Mouse (Mus musculus) stomach, embryonic 15.5 days (tissue): ENCODE data around the gene Exo1. TPM values are rescaled to one million over a fixed set of nuclear protein-coding genes. Genes with fewer than 3 reads are reported as not detected.

ENCODE experiments used
- ATAC-seq: fragments of 200-750 bp; cut with Nextera tagmentation; 2 replicates; pipeline ENCODE4 v1.8.0; 2017; ENCODE audit warnings: low read depth, moderate number of reproducible peaks, moderate TSS enrichment; ENCODE audit not compliant: insufficient read depth, low FRiP score
- H3K27ac ChIP-seq: fragments of 300-500 bp; sonication (generic); 2 replicates; pipeline ENCODE4 v1.5.1; 2015; ENCODE audit warnings: mild to moderate bottlenecking, inconsistent platforms
- H3K27me3 ChIP-seq: fragments of 300-500 bp; sonication (generic); replicated peaks from 2 replicates; pipeline ENCODE4 v1.6.1; 2015; ENCODE audit warnings: inconsistent platforms
- H3K36me3 ChIP-seq: fragments of 300-500 bp; sonication (generic); 2 replicates; pipeline ENCODE4 v1.6.1; 2015; ENCODE audit warnings: inconsistent platforms
- H3K4me1 ChIP-seq: fragments of 300-500 bp; sonication (generic); 2 replicates; pipeline ENCODE4 v1.6.1; 2015; ENCODE audit warnings: inconsistent platforms
- H3K4me2 ChIP-seq: fragments of 300-500 bp; sonication (generic); 2 replicates; pipeline ENCODE4 v1.6.1; 2015; ENCODE audit warnings: mild to moderate bottlenecking, inconsistent platforms
- H3K4me3 ChIP-seq: fragments of 300-500 bp; sonication (generic); replicated peaks from 2 replicates; pipeline ENCODE4 v1.5.1; 2015; ENCODE audit warnings: inconsistent platforms
- H3K9ac ChIP-seq: fragments of 300-500 bp; sonication (generic); 2 replicates; pipeline ENCODE4 v1.6.1; 2015; ENCODE audit warnings: inconsistent platforms
- H3K9me3 ChIP-seq: fragments of 300-500 bp; sonication (generic); 2 replicates; pipeline ENCODE4 v1.6.1; 2016; ENCODE audit warnings: inconsistent platforms
- WGBS: fragments of 180-500 bp; shearing (Covaris S2); methylation state at CpG from one replicate; pipeline ENCODE4 v1.1.7; 2015; 5-methylcytosine and 5-hydroxymethylcytosine counted together
- polyA plus RNA-seq: library from polyadenylated mRNA; unstranded; fragments of >200 nt; fragmentation: Nextera tagmentation; extraction: Ambion mirVana; gene quantifications from 2 replicates; pipeline ENCODE4 v1.2.1, GENCODE M21; 2015

Exo1 gene
- polyA plus RNA-seq = 54.2 and 56.8 TPM in 2 replicates

GRCm38 (mm10) chr1:175880453-175881296 lies at the start of gene Exo1:
TSS of gene Exo1 (plus strand) at chr1:175880581.
- Histone ChIP-seq H3K4me1 (peaks cover 6% of the 10 kb centered on the region; the same call in 1 of the 2 replicates), H3K4me2 (peak within 1 kb of the TSS; percentile 83), H3K9me3 (no peaks in the 10 kb centered on the region), H3K4me3 (peak within 1 kb of the TSS; percentile 60), H3K27ac (peak within 1 kb of the TSS; percentile 92), H3K36me3 (peaks cover 7% of the 10 kb centered on the region), H3K9ac (peak within 1 kb of the TSS; percentile 29; the same call in 1 of the 2 replicates), H3K27me3 (no peaks in the 10 kb centered on the region)
- WGBS = under 1% methylated on average over 66 of the region's 66 CpGs
- peak; percentile 96 for ATAC-seq

- Histone ChIP-seq H3K9me3 (no peaks in the 10 kb centered on the region), H3K27me3 (no peaks in the 10 kb centered on the region), H3K9ac (no peak overlapping the region), H3K27ac (no peak overlapping the region), H3K4me2 (no peak overlapping the region), H3K4me1 (no peaks in the 10 kb centered on the region), H3K4me3 (no peak overlapping the region), H3K36me3 (no peaks in the 10 kb centered on the region)
- ATAC-seq = no peak
- 84% methylated on average over 1 of the region's 1 CpGs for WGBS
These were observed 24.9 kb upstream of the Exo1 start for GRCm38 (mm10) chr1:175855515-175855914.

- 59% methylated on average over 1 of the region's 1 CpGs for WGBS
- no peaks in the 10 kb centered on the region for H3K27me3 ChIP-seq
- no peak overlapping the region for H3K4me2 ChIP-seq
- no peaks in the 10 kb centered on the region for H3K36me3 ChIP-seq
- H3K9ac ChIP-seq = no peak overlapping the region
- no peak overlapping the region for H3K27ac ChIP-seq
- no peak for ATAC-seq
- H3K9me3 ChIP-seq = no peaks in the 10 kb centered on the region
- H3K4me3 ChIP-seq = no peak overlapping the region
- no peaks in the 10 kb centered on the region for H3K4me1 ChIP-seq
These were observed 13.3 kb upstream of the Exo1 start for GRCm38 (mm10) chr1:175867050-175867449.

- no peak overlapping the region for H3K27ac ChIP-seq
- no peak overlapping the region for H3K4me2 ChIP-seq
- ATAC-seq = no peak
- WGBS = 24% methylated on average over 5 of the region's 5 CpGs
- H3K9ac ChIP-seq = no peak overlapping the region
- no peaks in the 10 kb centered on the region for H3K9me3 ChIP-seq
- no peaks in the 10 kb centered on the region for H3K27me3 ChIP-seq
- H3K4me3 ChIP-seq = no peak overlapping the region
- H3K4me1 ChIP-seq = no peaks in the 10 kb centered on the region
- no peaks in the 10 kb centered on the region for H3K36me3 ChIP-seq
These were observed 12.8 kb upstream of the Exo1 start for GRCm38 (mm10) chr1:175867558-175867957.

- no peaks in the 10 kb centered on the region for H3K27me3 ChIP-seq
- no peaks in the 10 kb centered on the region for H3K4me1 ChIP-seq
- 83% methylated on average over 3 of the region's 3 CpGs for WGBS
- no peak overlapping the region for H3K27ac ChIP-seq
- H3K4me3 ChIP-seq = no peak overlapping the region
- H3K9ac ChIP-seq = no peak overlapping the region
- no peak for ATAC-seq
- no peaks in the 10 kb centered on the region for H3K9me3 ChIP-seq
- no peak overlapping the region for H3K4me2 ChIP-seq
- H3K36me3 ChIP-seq = no peaks in the 10 kb centered on the region
These were observed 9.7 kb upstream of the Exo1 start for GRCm38 (mm10) chr1:175870716-175871115.

DNA sequence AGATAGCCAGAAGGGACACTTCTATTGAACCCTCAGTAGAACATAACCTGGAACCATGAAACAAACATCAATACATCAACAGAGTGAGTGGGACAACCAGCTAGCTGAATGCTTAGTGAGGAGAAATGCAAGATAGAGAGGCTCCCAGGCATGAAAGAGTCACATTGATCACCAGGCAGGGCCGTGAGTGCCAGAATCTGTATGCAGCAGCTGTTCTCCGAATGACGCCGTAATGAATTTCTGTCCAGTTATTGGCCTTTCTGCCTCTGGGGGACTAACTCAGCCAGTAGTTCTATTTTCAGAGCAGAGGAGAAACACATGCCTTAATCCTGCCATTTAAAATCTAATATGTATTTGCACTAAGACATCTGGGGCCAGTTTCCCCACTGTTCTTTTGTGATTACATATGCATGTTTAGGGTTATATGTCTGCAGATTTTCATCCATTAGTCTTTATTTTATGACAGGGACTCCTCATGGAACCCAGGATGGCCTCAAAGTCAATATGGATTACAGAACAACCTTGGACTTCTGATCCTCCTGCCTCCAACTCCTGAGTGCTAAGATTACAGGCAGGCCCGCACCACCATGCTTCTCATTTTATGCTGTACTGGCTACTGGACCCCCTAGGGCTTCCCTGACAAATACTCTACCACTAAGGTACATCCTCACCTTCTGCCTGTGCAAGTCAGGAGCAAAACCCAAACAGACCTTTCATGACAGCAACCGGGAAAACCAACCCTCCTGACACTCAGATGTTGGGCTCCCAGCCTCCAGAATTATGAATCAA lies 8.2 kb upstream of the Exo1 start:
- Histone ChIP-seq H3K27me3 (no peaks in the 10 kb centered on the region), H3K4me1 (no peaks in the 10 kb centered on the region), H3K4me3 (no peak overlapping the region), H3K27ac (no peak overlapping the region), H3K4me2 (no peak overlapping the region), H3K9me3 (no peaks in the 10 kb centered on the region), H3K36me3 (no peaks in the 10 kb centered on the region), H3K9ac (no peak overlapping the region)
- no peak for ATAC-seq
- WGBS = 56% methylated on average over 6 of the region's 6 CpGs

DNA sequence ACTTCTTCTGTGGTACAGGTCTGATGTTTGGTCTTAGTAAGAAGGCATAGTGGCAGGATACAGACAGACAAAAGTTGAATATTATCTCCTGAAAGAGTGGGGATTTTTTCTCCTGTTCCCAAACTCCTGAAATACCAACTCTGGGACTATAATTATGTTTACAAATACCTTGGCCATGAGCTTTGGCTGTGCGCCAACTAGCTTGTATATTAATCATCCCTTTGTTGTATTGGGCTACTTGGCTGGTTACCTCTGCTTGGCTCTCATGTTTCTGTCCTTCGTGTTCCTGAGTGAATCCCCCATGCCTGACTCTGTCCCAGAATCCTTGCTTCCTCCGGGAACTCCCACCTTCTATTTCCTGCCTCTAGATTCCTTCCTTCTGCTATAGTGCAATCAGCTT lies 3.0 kb downstream of the Exo1 start:
- H3K27me3 ChIP-seq = no peaks in the 10 kb centered on the region
- no peak overlapping the region for H3K4me2 ChIP-seq
- no peak for ATAC-seq
- no peaks in the 10 kb centered on the region for H3K9me3 ChIP-seq
- H3K4me3 ChIP-seq = no peak overlapping the region
- H3K27ac ChIP-seq = no peak overlapping the region
- peaks cover 6% of the 10 kb centered on the region; the same call in 1 of the 2 replicates for H3K4me1 ChIP-seq
- H3K9ac ChIP-seq = no peak overlapping the region
- peaks cover 22% of the 10 kb centered on the region for H3K36me3 ChIP-seq
- 58% methylated on average over 3 of the region's 3 CpGs for WGBS

- Histone ChIP-seq H3K27me3 (no peaks in the 10 kb centered on the region), H3K9ac (no peak overlapping the region), H3K9me3 (no peaks in the 10 kb centered on the region), H3K36me3 (peaks cover 20% of the 10 kb centered on the region), H3K4me1 (no peaks in the 10 kb centered on the region), H3K4me3 (no peak overlapping the region), H3K4me2 (no peak overlapping the region), H3K27ac (no peak overlapping the region)
- 87% methylated on average over 6 of the region's 6 CpGs for WGBS
- ATAC-seq = no peak
These were observed 12.9 kb downstream of the Exo1 start for GRCm38 (mm10) chr1:175893263-175893662.

- Histone ChIP-seq H3K9ac (no peak overlapping the region), H3K27me3 (no peaks in the 10 kb centered on the region), H3K4me2 (no peak overlapping the region), H3K9me3 (no peaks in the 10 kb centered on the region), H3K36me3 (peaks cover 20% of the 10 kb centered on the region), H3K27ac (no peak overlapping the region), H3K4me1 (no peaks in the 10 kb centered on the region), H3K4me3 (no peak overlapping the region)
- WGBS = 90% methylated on average over 12 of the region's 12 CpGs
- no peak for ATAC-seq
These were observed 13.3 kb downstream of the Exo1 start for GRCm38 (mm10) chr1:175893726-175894125.

GRCm38 (mm10) chr1:175911207-175911606 lies 30.8 kb downstream of the Exo1 start:
- no peak overlapping the region for H3K9ac ChIP-seq
- H3K4me3 ChIP-seq = no peak overlapping the region
- no peak overlapping the region for H3K27ac ChIP-seq
- H3K27me3 ChIP-seq = no peaks in the 10 kb centered on the region
- H3K36me3 ChIP-seq = peaks cover 11% of the 10 kb centered on the region; the same call in 1 of the 2 replicates
- H3K4me2 ChIP-seq = no peak overlapping the region
- no peaks in the 10 kb centered on the region for H3K9me3 ChIP-seq
- H3K4me1 ChIP-seq = no peaks in the 10 kb centered on the region
- 90% methylated on average over 2 of the region's 2 CpGs for WGBS
- ATAC-seq = no peak

GRCm38 (mm10) chr1:175912038-175912437 lies 31.7 kb downstream of the Exo1 start:
- no peak for ATAC-seq
- H3K36me3 ChIP-seq = peaks cover 11% of the 10 kb centered on the region; the same call in 1 of the 2 replicates
- 78% methylated on average over 3 of the region's 3 CpGs for WGBS

More at GRCm38 (mm10) chr1:175912038-175912437, 31.7 kb downstream of the Exo1 start:
- H3K27me3 ChIP-seq = no peaks in the 10 kb centered on the region
- no peaks in the 10 kb centered on the region for H3K9me3 ChIP-seq
- no peak overlapping the region for H3K4me3 ChIP-seq
- no peak overlapping the region for H3K9ac ChIP-seq
- no peak overlapping the region for H3K4me2 ChIP-seq
- H3K27ac ChIP-seq = no peak overlapping the region
- no peaks in the 10 kb centered on the region for H3K4me1 ChIP-seq
